Mouse (Mus musculus) right cerebral cortex, adult 18-20 months (tissue): ENCODE data around the gene Hsd17b1.

Experiments
- DNase-seq: peaks from one replicate; pipeline ENCODE4 v3.0.0; 2022; ENCODE audit warnings: mixed read lengths

The Hsd17b1 gene

DNA sequence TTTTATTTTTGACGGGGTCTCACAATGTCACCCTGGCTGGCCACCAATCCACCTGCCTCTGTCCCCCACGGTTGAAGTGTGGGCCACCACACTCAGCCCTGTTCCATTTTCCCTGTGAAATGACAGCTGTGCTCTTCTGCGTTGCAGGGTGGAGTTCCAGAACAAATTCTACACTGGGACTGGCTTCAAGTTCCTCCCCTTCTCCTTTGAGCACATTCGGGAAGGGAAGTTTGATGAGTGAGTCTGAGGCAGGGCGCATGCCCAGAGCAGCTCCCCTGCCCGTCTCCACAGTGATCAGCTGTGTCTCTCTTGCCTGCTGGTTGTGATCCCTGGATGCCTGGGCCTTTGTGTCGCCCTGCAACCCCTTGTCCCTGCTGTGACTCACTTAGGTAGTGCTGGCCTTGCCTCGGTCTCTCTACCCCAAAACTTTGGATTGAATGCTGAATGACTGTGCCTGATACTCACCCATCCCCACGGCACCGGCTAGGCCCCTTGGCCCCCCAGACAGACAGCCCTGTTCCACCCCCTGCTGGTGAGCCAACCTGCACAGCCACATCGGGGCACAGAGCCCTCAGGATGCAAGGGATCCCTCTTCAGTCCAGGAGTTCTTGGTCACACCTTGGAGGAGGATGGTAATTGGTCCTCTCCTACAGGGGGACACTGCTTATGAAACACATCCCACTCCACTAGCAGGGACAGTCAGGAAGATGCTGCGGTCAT lies 15.9 kb upstream of the Hsd17b1 start:
- DNase-seq, result peak; percentile 73

DNA sequence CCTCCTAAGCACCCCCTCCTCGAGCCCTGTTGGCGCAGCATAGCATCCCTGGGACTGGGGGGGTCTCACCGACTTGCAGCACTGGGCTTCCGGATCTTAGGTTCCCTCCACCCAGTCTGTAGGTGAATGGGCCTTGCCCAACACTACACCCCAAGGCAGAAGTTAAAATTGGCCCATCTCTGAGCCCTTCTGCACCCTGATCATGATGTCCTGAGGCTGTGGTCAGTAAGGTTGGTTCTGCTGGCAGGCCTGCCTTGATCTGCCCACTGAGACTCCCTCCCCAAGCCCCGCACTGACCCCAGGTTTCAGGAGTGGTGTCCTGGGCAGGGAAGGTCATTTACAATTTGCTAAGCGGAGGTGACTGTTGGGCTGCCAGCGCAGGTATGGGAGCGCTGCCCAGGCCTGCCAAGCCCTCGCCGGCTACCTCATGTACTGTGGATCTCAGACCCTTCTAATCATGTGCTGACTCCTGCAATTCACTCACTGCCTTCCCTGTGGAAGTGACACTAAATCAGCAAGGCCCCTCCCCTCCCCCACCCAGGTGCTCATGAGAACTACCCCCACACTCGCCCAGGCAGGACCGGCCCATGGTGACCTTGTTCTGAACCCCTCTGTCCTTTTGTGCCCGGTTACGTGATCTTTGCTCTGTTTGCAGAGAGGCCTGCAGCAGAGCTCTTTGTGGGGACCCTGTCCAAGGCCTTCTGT lies 15.1 kb upstream of the Hsd17b1 start:
- no peak for DNase-seq

DNA sequence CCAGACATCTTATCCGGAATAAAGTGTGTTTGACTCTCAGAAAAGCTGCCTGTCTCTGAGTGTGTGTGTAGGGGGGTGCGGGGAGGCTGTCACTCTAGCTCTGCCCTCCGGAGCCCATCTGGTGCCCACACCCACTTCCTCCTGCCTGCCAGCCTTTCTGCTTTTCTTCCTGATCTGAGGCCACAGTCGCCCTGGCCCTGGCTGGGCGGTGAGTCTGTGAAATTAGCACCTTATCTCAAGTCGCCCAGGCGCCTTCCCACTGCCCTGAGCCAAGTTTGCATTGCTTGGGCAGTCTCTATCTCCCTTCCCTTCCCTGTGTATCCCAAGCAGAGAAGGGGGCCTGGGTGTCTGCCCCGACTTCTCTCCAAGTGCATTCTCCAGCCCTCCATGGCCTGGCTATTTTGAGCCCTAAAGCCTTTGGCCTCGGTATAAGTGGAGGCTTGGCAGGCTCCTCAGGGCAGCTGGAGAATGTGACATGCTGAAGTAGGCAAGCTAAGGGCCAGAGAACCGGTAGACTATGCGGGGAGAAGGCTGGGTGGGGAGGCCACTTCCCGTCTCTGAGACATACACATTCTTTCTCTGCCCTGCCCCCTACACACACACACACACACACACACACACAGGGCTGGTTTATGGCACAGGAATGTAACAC lies 14.4 kb upstream of the Hsd17b1 start:
- DNase-seq, result peak; percentile 54

DNA sequence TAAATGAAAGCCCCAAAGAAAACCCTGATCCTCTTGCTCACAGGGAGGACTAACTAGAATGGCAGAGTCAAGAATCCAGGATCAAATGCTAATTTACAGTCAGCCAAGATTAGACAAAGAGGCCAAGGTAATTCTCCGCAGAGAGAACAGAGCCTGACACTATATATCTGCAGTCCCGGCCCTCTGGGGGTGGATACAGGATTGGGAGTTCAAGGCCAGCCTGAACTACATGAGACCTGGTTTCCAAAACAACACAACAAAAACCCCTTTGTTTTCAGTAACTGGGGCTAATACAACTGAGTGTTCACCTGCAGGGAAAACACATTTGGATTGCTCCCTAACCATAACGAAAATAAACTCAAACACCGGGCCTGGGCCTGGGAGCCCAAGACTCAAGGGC lies 13.7 kb upstream of the Hsd17b1 start:
- no peak for DNase-seq

DNA sequence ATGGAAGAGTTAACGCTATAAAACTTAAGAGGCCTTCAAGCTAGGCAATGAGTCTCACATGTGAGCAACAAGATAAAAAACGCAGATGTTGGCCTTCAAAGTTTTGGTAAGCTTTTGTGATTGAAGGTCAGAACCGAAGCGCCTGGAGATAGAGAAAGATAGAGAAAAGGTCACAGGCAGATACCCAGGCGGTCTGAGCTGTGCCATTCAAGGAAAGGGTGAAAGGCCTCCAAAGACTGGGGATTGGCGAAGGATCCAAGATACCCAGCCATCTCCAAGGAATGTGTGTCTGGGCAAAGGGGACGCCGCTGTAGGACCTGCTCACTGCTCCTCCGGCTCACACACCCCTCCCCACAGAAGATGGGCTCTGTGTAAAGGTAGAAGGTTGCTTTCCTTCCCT lies 13.2 kb upstream of the Hsd17b1 start:
- no peak for DNase-seq

DNA sequence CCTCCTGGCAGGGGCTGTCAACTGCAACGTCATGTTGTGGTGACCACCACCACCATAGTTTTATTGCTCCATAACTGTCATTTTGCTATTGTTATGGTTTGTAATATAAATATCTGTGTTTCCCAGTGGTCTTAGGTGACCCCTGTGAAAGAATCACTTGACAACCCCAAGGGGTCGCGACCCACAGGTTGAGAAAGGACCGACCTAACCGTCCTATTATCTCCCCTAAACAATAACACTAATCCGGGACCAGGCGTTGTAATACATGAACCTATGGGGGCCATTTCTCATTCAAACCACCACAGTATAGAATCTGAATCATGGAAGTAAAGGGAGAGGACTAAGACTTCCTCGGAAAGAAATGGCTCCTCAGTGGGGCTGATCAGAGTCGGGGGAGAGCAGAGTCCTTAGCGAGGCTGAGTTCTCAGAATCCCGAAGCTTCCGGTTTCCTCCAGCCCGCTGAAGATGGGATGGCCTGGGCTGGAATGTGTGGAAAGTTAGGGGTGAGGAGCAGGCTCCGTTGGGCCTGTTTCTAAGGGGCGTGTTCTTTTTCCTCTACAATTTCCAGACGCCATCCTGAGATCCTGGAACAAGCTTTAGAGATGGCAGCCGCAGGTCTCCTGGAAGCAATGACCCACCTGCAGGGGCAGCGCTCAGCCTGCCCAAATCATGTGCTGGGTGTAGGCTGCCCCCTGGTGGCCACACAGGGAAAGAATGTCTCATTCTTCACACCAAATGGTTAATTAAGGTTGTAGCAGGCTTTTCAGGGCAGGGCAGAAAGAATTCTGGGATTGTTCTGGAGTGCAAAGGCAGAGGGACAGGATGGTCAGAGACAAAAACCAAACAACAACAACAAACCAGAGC lies 11.4 kb upstream of the Hsd17b1 start:
- DNase-seq, result peak; percentile 71

DNA sequence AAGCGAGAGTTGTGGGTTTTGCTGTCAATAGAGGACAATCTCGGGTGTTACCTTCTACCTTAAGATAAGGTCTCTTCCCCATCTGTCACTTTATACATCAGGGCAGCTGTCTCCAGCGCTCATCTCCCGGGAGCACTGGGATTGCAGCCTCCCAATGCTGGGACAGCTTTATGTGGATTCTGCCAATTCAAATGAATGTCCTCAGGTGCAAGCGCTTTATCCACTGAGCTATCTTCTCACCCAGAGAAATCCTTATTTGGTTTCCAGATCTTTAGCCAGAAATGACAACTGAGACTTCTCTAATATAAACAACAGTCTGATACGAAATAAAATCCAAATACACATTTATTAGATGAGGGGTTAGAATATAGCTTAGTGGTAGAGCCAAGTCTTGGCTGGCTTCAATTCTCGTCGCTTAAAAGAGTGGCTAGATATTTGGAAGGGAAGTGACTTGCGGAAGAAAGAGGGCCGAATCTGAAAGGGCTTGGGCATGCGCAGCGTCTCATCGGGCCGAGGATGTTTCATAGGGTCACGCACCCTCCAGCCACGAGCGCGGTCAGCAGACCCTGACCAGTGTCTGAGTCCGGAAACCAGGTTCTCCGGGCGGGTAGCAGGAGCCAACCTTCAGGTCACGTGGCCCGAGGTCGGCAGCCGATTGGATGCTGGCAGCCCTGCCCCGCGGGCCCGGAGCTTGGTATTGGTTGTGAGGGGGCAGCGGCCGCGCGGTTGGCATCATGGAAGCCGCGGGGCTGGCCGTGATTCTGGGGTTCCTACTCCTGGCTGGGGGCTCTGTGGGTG lies 8.6 kb upstream of the Hsd17b1 start, which contains the start of gene Naglu:
TSS of gene Naglu (plus strand) at position 622 of the 798 bp plus-strand sequence.
- DNase-seq, result peak; percentile 97

DNA sequence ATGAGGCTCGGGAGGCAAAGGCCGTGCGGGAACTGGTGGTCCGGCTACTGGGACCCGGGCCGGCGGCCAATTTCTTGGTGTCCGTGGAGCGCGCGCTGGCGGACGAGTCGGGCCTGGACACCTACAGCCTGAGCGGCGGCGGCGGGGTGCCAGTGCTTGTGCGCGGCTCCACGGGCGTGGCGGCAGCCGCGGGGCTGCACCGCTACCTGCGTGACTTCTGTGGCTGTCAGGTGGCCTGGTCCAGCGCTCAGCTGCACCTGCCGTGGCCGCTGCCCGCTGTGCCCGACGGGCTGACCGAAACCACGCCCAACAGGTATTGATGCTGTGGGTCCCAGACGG lies 8.1 kb upstream of the Hsd17b1 start:
- DNase-seq, result no peak

DNA sequence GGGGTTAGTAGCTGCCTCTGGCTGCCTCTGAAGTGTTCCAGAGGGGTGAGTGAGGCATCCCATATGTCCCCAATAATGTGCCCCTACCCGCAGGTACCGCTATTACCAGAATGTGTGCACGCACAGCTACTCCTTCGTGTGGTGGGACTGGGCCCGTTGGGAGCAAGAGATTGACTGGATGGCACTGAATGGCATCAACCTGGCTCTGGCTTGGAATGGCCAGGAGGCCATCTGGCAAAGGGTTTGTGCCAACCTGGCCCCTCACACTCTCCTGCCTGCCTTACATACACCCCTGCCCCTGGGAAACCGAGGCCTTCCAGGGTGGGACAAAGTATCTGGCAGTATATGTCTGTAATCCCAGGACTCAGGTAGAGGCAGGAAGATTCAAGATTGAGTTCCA lies 7.2 kb upstream of the Hsd17b1 start:
- DNase-seq, result no peak

DNA sequence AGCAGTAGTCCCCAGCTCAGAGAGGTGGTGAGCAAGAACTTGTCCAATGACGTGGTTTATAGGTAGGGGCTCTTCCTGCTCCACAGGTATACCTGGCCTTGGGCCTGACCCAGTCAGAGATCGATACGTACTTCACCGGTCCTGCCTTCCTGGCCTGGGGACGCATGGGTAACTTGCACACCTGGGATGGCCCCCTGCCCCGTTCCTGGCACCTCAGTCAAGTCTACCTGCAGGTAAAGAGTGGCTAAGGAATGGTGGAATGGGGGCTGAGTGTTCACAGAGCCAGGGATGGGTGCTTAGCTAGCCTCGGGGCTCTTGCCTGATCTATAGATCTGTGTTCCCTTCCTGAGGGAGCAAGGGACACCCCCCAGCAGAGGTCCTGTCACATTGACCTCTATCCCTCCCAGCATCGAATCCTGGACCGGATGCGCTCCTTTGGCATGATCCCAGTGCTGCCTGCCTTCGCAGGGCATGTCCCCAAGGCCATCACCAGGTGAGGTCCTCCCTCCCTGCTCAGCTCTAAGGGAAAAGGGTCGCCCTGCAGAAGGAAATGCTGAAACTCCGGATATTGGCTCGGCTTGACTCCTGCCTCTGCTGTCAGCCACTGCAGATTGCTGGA lies 6.3 kb upstream of the Hsd17b1 start:
- no peak for DNase-seq

DNA sequence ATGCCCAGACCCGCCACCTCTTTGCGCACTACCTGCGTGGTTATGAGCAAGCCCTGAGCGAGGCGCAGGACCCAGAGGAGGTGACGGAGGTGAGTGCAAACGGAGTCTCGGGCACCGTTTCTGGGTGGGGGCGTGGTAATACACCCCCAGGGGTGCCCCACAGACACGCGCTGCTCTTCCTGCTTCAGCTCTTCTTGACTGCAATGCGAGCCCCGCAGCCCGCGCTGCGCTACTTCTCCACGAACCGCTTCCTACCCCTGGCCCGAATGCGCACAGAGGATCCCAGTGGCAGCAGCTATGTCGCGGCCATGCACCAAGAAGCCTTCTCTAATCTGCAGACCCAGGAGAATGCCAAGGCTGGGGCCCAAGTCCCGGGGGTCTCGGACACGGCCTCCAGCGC lies 1.5 kb downstream of the Hsd17b1 start:
- no peak for DNase-seq

DNA sequence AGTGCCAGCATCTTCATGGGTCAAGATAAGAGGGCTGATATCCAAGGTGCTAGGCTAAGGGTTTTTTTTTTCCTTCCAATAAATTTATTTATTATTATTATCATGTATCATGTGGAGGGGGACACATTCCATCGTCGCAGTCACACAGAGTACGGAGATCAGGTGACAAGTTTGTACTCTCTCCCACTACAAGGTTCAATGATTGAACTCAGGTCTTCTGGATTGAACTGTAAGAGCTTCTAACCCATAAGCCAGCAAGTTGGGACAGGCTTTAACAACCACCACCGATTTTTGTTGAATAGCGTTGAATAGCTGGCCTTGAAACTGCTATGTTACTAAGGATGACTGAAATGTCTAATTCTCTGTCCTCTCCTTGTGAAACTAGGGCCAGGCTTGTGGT lies 2.2 kb downstream of the Hsd17b1 start:
- DNase-seq, result no peak

DNA sequence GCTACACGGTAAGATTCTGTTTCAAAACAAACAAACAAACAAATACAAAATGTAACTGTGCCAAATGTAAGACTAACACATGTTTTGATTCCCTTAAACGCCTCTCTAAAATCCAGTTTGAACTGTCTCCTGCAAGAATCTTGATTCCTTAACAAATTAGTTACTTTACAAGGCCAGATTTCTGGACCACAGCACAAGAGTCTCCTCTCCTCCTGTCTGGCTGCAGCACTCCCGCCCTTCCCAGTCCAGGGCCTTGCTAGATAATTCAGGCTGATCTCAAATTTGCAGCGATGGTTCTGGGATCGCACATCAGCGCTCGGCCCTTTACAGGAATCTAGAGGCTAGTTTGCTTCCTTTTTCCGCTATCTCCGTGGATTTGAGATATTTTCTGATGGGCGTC lies 3.4 kb downstream of the Hsd17b1 start:
- no peak for DNase-seq

DNA sequence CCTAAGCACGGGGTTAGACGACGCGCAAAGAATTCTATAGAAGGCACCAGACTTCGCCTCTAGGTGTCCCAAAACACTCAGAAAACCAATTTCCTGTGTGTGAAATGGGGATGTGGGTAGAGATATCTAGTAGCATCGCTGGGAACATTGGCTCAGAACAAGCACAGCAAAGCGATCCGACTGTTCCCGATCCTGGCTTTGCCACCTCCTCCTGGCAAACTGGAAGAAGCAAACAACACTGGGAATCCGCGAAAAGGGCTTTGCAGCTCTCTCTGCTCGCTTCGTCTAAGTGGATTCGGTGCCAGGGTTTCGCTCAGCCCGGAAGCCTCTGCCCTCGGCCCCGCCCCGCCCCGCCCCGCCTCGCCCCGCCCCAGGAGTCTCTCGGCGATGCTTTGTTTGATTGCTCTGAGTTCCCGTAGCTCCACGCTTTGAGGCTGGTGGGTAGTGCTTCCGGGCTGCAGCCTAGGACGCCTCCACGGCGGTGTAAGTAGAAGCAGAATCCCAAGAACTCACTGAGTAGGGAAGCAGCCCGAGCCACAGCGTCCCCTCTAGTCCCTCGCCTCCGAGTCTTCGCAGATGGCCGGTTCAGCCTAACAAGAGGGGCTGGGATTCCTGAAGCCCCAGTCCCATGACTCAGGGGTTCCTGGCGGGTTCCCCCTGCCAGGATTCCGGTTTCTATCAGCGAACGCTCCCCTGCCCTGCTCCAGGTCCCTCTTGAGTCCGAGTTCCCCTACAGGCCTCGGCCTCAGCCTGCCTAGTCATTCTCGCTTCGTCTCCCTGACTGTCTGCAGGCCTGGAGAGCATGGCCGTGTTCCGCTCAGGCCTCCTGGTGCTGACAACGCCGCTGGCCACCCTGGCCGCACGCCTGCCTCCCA lies 4.2 kb downstream of the Hsd17b1 start, which contains the start of gene Coasy:
TSS of gene Coasy (plus strand) at position 358 of the 875 bp plus-strand sequence.
- peak; percentile 96 for DNase-seq

DNA sequence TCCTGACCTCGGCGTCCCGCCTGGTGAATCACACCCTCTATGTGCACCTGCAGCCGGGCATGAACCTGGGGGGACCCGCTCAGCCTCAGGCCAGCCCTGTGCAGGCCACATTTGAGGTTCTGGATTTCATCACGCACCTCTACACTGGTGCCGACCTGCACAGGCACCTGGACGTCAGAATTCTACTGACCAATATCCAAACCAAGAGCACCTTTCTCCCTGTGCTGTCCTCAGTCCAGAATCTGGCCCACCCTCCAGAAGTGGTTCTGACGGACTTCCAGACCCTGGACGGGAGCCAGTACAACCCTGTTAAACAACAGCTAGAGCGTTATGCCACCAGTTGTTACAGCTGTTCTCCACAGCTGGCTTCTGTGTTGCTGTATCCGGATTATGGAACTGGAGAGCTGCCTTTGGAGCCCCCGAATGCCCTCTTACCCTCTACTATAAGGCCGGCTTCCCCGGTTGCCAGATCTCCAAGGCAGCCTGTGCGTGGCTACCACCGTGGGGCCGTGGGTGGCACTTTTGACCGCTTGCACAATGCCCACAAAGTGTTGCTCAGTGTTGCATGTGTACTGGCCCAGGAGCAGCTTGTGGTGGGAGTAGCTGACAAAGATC lies 5.0 kb downstream of the Hsd17b1 start:
- DNase-seq, result no peak

DNA sequence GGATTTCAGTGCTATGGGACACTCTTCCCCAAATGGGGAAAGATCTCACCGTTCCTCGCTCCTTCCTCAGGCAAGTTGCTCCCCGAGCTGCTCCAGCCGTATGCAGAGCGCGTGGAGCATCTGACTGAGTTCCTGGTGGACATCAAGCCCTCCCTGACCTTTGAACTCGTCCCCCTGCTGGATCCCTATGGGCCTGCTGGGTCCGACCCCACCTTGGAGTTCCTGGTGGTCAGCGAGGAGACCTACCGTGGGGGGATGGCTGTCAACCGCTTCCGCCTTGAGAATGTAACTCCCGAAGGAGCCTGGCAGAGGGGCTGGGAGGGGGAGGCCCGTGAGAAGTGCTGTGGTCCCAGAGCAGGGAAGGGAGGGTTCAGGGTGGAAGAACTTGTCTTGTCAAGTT lies 6.0 kb downstream of the Hsd17b1 start:
- DNase-seq, result no peak

DNA sequence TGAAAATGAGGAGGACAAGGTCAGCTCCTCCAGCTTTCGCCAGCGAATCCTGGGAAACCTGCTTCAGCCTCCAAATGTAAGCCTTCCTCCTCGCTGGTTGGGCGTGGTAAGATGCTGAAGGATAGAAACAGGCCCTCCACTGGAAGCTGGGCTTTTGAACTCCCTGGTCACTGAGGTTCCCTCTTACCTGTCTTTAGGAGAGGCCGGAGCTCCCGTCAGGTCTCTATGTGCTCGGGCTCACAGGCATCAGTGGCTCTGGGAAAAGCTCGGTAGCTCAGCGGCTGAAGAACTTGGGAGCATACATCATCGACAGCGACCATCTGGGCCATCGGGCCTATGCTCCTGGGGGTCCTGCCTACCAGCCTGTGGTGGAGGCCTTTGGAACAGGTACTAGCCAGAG lies 6.6 kb downstream of the Hsd17b1 start:
- no peak for DNase-seq

DNA sequence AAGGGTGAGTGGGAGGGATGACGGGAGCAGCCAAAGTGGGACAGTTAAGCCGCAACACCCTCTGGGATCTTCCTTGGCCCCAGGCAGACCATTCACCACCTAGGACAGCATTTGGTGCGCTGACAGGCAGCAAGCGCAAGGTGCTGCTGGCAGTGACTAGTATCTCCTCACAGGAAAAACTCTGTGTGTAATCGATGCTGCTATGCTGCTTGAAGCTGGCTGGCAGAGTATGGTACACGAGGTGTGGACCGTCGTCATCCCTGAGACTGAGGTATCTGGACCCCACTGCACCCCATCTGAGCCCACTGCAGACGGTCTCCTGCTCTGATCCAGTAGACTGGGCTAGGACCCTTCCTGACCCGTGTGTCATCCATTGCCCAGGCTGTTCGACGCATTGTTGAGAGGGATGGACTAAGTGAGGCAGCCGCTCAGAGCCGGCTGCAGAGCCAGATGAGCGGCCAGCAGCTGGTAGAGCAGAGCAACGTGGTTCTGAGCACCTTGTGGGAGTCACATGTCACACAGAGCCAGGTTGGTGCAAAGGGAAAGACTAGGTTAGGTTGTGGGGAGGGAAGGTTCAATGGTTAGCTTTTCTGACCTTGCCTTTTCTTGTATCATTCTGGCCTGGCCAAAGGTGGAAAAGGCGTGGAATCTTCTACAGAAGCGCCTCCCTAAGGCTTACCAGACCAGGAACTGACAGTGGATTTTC lies 7.6 kb downstream of the Hsd17b1 start:
- no peak for DNase-seq

DNA sequence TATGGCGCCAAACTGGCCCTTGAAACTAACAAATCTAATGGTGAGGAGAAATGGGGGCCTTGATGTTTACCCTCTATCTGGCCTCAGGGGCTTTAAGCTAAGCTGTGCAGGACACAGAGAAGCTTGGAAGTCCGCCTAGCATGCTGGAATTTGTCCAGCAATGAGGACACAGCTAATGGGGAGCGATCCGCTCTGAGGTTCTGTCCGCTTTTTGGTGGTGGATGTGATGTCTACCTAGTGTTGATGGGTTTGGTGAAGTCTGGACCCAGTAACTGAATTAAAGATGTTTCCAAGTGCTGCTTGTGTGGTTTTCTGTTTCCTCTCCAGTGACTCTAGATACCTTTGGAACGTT lies 8.1 kb downstream of the Hsd17b1 start:
- DNase-seq, result no peak
